Mouse (Mus musculus) heart, embryonic 16.5 days (tissue): ENCODE data around the gene Wdr92. TPM values are rescaled to one million over a fixed set of nuclear protein-coding genes. Genes with fewer than 3 reads are reported as not detected.

Source experiments
- ATAC-seq: fragments of 200-750 bp; cut with Nextera tagmentation; replicated peaks from 2 replicates; pipeline ENCODE4 v1.8.0; 2017; ENCODE audit warnings: moderate number of reproducible peaks; ENCODE audit not compliant: insufficient read depth, low FRiP score; ENCODE audit errors: extremely low read depth
- H3K27ac ChIP-seq: fragments of 300-500 bp; sonication (generic); 2 replicates; pipeline ENCODE4 v1.5.1; 2014; ENCODE audit warnings: mild to moderate bottlenecking, low read length, control low read depth, moderate library complexity
- H3K27me3 ChIP-seq: fragments of 300-500 bp; sonication (generic); 2 replicates; pipeline ENCODE4 v1.6.1; 2014; ENCODE audit warnings: low read length, mixed read lengths; ENCODE audit not compliant: control insufficient read depth, insufficient read depth
- H3K36me3 ChIP-seq: fragments of 300-500 bp; sonication (generic); 2 replicates; pipeline ENCODE4 v1.6.1; 2014; ENCODE audit not compliant: control insufficient read depth, insufficient read depth
- H3K4me1 ChIP-seq: fragments of 300-500 bp; sonication (generic); 2 replicates; pipeline ENCODE4 v1.6.1; 2014; ENCODE audit warnings: low read length, mixed read lengths; ENCODE audit not compliant: control insufficient read depth, insufficient read depth
- H3K4me2 ChIP-seq: fragments of 300-500 bp; sonication (generic); 2 replicates; pipeline ENCODE4 v1.6.1; 2014; ENCODE audit warnings: low read depth, mild to moderate bottlenecking, control low read depth, low read length
- H3K4me3 ChIP-seq: fragments of 300-500 bp; sonication (generic); 2 replicates; pipeline ENCODE4 v1.5.1; 2014; ENCODE audit warnings: mild to moderate bottlenecking, control low read depth, low read length
- H3K9ac ChIP-seq: fragments of 300-500 bp; sonication (generic); 2 replicates; pipeline ENCODE4 v1.6.1; 2014; ENCODE audit warnings: low read length, control low read depth
- H3K9me3 ChIP-seq: fragments of 300-500 bp; sonication (generic); replicated peaks from 2 replicates; pipeline ENCODE4 v1.6.1; 2016; ENCODE audit warnings: low read length; ENCODE audit not compliant: control insufficient read depth
- WGBS: fragments of 180-500 bp; shearing (Covaris S2); extraction: QIAGEN DNeasy Blood & Tissue Kit; methylation state at CpG from one replicate; pipeline ENCODE4 v1.1.7; 2014; 5-methylcytosine and 5-hydroxymethylcytosine counted together
- polyA plus RNA-seq: library from polyadenylated mRNA; unstranded; fragments of >200 nt; fragmentation: Nextera tagmentation; extraction: Ambion mirVana; gene quantifications from 2 replicates; pipeline ENCODE4 v1.2.1, GENCODE M21; 2015

The Wdr92 gene
- polyA plus RNA-seq, 1 experiment from 2014 or later = 23.2 TPM

GRCm38 (mm10) chr11:17169262-17169661 lies 12.6 kb upstream of the Wdr92 start:
- Histone ChIP-seq H3K4me2 (no peak overlapping the region), H3K4me3 (no peak overlapping the region), H3K27ac (no peak overlapping the region), H3K9me3 (peaks cover 3% of the 10 kb centered on the region; the same call in 1 of the 2 replicates), H3K36me3 (peaks cover 4% of the 10 kb centered on the region; the same call in 1 of the 2 replicates), H3K27me3 (no peaks in the 10 kb centered on the region), H3K4me1 (peaks cover 7% of the 10 kb centered on the region; the same call in 1 of the 2 replicates), H3K9ac (no peak overlapping the region)
- WGBS = 68% methylated on average over 2 of the region's 2 CpGs
- ATAC-seq = no peak

DNA sequence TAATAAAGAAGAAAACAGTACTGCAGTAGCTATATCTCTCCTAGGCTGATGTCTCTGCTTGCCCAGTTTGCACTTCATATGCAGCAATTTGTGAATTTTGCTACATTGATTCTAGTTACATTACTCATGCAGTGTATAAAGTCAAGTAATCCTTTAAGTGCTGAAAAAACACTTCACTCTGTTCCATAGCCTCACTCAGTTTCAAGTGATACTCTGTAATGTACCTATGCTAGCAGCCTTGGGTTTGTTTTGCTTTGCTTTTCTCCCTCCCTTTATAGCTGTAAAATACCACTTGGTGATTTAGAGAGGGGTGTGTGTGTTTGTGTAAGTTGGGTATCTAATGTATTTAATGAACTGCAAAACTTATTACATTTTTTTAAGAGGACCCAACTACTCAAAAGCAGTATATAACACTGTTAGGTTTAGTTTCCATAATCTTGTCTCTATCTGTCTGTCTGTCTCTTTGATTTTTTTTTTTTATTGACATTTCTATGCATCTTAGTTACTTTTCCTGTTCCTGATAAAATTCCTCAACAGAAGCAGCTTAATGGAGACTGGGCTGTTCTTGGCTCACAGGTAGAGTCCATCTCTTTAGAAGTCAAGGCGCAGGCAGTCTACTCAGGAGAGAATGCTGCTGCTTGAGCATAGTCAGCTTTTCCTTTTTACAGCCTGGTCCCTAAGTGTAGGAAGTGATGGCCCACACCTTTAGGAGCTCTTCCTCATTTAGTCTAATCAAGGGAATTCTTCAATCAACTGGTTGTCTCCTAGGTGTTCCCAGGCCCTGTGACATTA lies 10.8 kb upstream of the Wdr92 start:
- no peak overlapping the region for H3K27ac ChIP-seq
- ATAC-seq = no peak
- H3K9ac ChIP-seq = no peak overlapping the region
- no peak overlapping the region for H3K4me2 ChIP-seq
- H3K4me3 ChIP-seq = no peak overlapping the region
- peaks cover 7% of the 10 kb centered on the region; the same call in 1 of the 2 replicates for H3K4me1 ChIP-seq
- H3K36me3 ChIP-seq = peaks cover 4% of the 10 kb centered on the region; the same call in 1 of the 2 replicates
- peaks cover 3% of the 10 kb centered on the region; the same call in 1 of the 2 replicates for H3K9me3 ChIP-seq
- 93% methylated on average over 1 of the region's 1 CpGs for WGBS
- no peaks in the 10 kb centered on the region for H3K27me3 ChIP-seq

DNA sequence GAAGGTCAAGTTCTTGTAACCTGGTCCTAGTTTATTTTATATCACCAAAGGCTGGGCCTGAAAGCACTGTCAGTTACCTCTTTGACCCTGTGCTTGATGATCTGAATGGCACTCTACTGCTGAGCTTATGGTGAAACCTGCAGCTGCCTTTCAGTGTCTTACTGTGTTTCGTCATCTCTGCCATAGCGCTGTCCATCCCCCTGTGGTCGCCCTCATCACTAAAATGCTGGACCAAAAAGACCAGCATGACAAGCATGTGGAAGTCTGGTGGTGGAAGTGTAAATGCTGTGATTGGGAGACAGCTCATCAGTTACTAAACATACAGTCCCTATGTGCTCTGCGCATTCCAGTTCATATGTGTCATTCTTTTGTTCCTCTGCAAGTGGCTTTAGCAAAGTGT lies 9.6 kb upstream of the Wdr92 start:
- no peaks in the 10 kb centered on the region for H3K27me3 ChIP-seq
- H3K36me3 ChIP-seq = peaks cover 4% of the 10 kb centered on the region
- ATAC-seq = no peak
- H3K9ac ChIP-seq = no peak overlapping the region
- peaks cover 3% of the 10 kb centered on the region; the same call in 1 of the 2 replicates for H3K9me3 ChIP-seq
- peaks cover 7% of the 10 kb centered on the region; the same call in 1 of the 2 replicates for H3K4me1 ChIP-seq
- no peak overlapping the region for H3K4me2 ChIP-seq
- no peak overlapping the region for H3K4me3 ChIP-seq
- WGBS = 86% methylated on average over 4 of the region's 4 CpGs
- H3K27ac ChIP-seq = no peak overlapping the region

- Histone ChIP-seq H3K9ac (no peak overlapping the region), H3K9me3 (peaks cover 3% of the 10 kb centered on the region; the same call in 1 of the 2 replicates), H3K27me3 (no peaks in the 10 kb centered on the region), H3K4me3 (no peak overlapping the region), H3K27ac (no peak overlapping the region), H3K4me2 (no peak overlapping the region), H3K36me3 (peaks cover 4% of the 10 kb centered on the region), H3K4me1 (no peaks in the 10 kb centered on the region)
- no peak for ATAC-seq
- 87% methylated on average over 1 of the region's 1 CpGs for WGBS
Measured at GRCm38 (mm10) chr11:17176638-17177037, 5.3 kb upstream of the Wdr92 start.

GRCm38 (mm10) chr11:17180753-17181152 lies 1.2 kb upstream of the Wdr92 start:
- no peak overlapping the region for H3K27ac ChIP-seq
- no peak overlapping the region for H3K4me3 ChIP-seq
- no peak overlapping the region for H3K9ac ChIP-seq
- H3K27me3 ChIP-seq = no peaks in the 10 kb centered on the region
- no peaks in the 10 kb centered on the region for H3K9me3 ChIP-seq
- no peaks in the 10 kb centered on the region for H3K4me1 ChIP-seq
- 75% methylated on average over 3 of the region's 3 CpGs for WGBS
- peaks cover 3% of the 10 kb centered on the region for H3K36me3 ChIP-seq
- no peak for ATAC-seq
- no peak overlapping the region for H3K4me2 ChIP-seq

GRCm38 (mm10) chr11:17183165-17183564 lies 1.3 kb downstream of the Wdr92 start:
- H3K4me2 ChIP-seq = no peak overlapping the region
- no peaks in the 10 kb centered on the region for H3K4me1 ChIP-seq
- ATAC-seq = no peak
- no peak overlapping the region for H3K4me3 ChIP-seq
- 88% methylated on average over 2 of the region's 2 CpGs for WGBS
- H3K27ac ChIP-seq = no peak overlapping the region
- H3K27me3 ChIP-seq = no peaks in the 10 kb centered on the region
- no peaks in the 10 kb centered on the region for H3K9me3 ChIP-seq
- H3K9ac ChIP-seq = no peak overlapping the region
- peaks cover 3% of the 10 kb centered on the region; the same call in 1 of the 2 replicates for H3K36me3 ChIP-seq

DNA sequence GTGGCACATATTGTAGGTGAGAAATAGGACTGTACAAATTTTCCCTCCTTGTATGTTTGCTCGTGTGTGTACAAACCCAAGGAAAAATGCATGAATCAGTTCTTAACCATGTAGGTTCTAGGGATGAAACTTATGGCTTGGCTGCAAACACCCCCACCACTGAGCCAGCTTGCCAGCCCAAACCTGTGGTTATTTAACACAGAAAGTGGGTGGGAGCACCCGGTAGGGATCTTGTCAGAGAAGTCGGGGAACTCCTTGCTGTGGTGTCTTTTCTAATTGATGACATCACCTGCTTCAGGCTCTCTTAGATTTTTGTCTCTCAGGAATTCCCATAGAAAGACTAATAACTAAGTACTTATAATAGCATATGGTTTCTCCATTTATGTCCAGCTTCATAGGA lies 5.7 kb downstream of the Wdr92 start:
- 86% methylated on average over 3 of the region's 3 CpGs for WGBS
- ATAC-seq = no peak
- no peak overlapping the region for H3K4me2 ChIP-seq

GRCm38 (mm10) chr11:17188786-17189185 lies 6.9 kb downstream of the Wdr92 start:
- ATAC-seq = no peak
- H3K9me3 ChIP-seq = no peaks in the 10 kb centered on the region
- WGBS = 90% methylated on average over 3 of the region's 3 CpGs
- no peaks in the 10 kb centered on the region for H3K36me3 ChIP-seq
- no peak overlapping the region for H3K9ac ChIP-seq
- no peak overlapping the region for H3K4me2 ChIP-seq
- H3K4me1 ChIP-seq = 0 out of 2 replicates have a peak, but pooled peaks cover 2% of the 10 kb centered on the region
- no peak overlapping the region for H3K27ac ChIP-seq
- no peak overlapping the region for H3K4me3 ChIP-seq
- no peaks in the 10 kb centered on the region for H3K27me3 ChIP-seq

More for the DNA sequence above, 5.7 kb downstream of the Wdr92 start:
- no peak overlapping the region for H3K4me3 ChIP-seq
- no peaks in the 10 kb centered on the region for H3K27me3 ChIP-seq
- H3K4me1 ChIP-seq = 0 out of 2 replicates have a peak, but pooled peaks cover 2% of the 10 kb centered on the region
- no peak overlapping the region for H3K9ac ChIP-seq
- peaks cover 3% of the 10 kb centered on the region; the same call in 1 of the 2 replicates for H3K36me3 ChIP-seq
- H3K27ac ChIP-seq = no peak overlapping the region
- H3K9me3 ChIP-seq = no peaks in the 10 kb centered on the region

DNA sequence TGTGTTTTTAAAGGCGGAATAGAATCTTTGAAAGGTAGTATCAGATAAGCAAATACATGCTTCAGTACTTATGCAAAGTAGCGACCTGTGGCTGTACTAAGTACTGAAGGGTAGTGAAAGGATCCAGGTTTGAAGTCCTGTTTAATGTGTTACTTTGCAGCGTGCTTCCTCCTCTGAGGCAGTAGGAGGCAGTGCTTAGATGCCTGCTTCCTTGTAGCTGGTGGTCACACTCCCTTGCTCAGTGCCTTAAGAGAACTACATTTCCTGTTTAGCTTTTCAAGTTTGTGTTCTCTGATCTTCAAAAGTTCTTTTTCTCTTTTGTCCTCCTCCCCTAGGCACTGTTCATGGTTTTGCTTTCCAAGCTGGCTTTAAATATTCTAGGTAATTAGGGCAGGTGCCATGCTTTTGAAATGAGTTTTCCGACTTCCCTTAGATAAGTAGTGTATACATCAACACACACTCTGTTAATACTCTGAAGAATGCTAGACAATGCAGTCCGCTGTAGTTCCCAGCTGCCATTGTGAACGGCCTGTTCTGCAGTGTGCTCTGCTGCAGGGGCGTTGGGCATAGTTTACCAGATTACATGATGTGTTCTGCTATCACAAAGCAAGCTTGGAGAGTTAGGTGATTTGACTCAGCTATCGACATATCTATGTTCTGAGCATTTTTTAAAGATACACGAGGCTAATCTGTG lies 10.4 kb downstream of the Wdr92 start:
- H3K4me3 ChIP-seq = no peak overlapping the region
- no peak overlapping the region for H3K27ac ChIP-seq
- whole genome bisulfite sequencing = 64% methylated on average over 9 of the region's 9 CpGs
- 0 out of 2 replicates have a peak, but pooled peaks cover 2% of the 10 kb centered on the region for H3K4me1 ChIP-seq
- H3K27me3 ChIP-seq = no peaks in the 10 kb centered on the region
- no peak overlapping the region for H3K4me2 ChIP-seq
- peaks cover 21% of the 10 kb centered on the region for H3K36me3 ChIP-seq
- ATAC-seq = 0 out of 2 replicates have a peak, but pooled peaks have one; percentile 58
- H3K9me3 ChIP-seq = no peaks in the 10 kb centered on the region
- no peak overlapping the region for H3K9ac ChIP-seq
